Mouse (Mus musculus): ENCODE measurements at regions not wholly inside any gene's neighbourhood (a gene's known extent, or its start where the extent isn't known, plus 50 kb on each side); places are given as distances from the start of the nearest gene placed in this dataset.

DNA sequence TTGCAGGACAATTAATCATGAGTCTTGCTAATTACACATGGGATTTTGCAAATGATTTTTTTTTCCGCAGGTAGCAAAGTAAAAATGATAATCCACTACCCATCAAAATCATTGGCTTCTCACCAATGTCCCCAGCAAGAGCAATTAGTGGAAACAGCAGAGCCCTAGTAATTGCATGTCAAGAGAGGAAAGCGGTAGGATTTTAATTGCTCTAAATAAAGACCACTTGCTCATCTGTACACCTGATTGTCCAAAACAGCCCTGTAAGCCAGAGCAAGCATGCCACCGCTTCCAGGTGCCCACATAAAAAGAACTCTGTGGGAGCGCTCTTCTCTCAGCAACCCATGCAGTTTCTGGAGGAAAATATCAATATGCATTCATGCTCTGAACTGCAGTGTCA lies 306.5 kb upstream of the Hnrnpa3 start:
- DNase-seq, result no peak

- no peak for DNase-seq
Measured at GRCm38 (mm10) chr2:75356691-75357375, 302.2 kb upstream of the Hnrnpa3 start.

DNA sequence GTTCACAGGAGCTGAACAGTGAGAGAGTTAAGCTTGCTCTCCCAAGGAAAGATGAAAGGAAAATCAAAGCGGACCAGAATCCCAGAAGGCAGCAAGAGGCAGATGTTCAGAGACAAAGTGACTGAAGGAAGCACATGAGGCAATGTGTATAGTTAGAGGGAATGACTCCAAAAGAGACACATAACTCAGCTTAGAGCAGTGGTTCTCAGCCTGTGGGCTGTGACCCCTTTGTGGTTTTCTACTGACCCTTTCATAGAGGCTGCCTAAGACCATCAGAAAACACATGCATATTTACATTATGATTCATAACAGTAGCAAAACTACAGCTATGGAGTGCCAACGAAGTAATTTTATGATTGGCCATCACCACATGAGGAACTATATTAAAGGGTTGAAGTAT lies 301.5 kb upstream of the Hnrnpa3 start:
- DNase-seq, result no peak

DNA sequence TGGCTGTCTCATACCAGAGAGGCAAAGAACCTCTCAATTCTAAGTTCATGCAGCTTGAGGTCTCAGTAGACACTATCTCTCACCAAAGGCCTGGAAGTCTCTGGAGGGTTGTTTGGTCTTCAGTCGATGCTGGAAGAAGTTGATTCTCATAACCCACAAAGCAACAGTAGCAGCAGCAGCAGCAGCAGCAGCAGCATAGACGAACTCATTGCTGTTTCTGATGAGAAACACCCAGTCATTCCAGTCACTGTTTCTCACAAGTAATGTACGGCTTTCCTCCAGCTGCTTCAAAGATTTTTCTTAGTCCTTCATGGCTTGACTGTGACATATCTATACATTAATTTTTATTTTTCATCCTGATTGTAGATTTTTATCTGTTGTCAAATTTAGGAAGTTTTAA lies 298.1 kb upstream of the Hnrnpa3 start:
- no peak for DNase-seq

DNA sequence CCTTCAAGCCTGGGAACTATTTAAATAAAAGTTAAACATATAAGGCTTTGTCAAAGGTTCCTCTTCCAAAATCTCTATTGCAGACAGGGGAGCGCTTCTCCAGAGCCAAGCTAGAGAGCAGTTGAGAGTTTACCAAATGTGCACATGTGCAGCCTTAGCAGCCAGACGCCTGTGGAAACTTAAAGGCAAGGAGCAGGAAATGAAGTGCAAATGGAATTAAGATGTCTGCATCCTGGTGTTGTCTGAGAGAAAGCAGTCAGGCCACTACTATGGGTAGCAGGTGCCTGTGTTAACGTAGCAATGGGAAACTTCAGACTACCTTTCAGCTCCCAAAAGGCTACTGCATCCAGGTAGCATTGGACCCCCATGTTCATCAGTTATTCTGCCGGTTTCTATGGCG lies 282.4 kb upstream of the Hnrnpa3 start:
- no peak for DNase-seq

DNA sequence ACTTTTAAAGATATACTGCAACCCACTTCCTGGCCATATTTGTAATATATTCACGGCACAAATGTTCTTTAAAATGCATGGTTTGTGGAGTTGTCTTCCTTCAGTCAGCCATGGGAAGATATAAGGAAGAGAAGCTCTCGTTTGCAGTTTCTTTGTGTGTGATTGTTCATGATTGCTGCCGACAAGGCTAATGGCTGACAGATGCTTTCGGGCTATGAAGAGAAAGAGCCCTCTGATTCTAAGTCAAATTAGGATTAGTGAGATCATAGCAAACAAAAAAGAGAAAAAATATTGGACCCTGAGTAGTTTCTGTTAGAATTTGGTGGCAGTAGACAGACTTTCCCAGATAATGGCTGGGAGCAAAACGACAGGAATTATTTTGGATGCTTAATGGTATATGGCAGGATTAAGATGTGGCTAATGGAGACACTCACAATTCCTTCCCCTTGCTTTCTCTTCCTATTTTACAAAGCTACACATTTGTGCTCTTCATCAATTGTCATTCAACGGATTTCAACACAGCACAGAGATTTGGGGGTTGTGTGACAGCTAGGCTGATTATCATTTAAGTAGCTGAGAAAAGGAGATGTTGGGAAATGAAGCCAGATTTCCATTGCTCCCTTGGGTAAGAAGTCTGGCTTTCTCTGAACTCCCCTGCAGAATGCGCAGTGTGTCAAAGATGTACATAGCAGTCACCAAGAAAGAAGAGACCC lies 273.4 kb upstream of the Hnrnpa3 start:
- no peak for DNase-seq

- DNase-seq, result no peak
Measured at GRCm38 (mm10) chr2:75386636-75387035, 272.4 kb upstream of the Hnrnpa3 start.

GRCm38 (mm10) chr2:75392041-75392440 lies 267.0 kb upstream of the Hnrnpa3 start:
- DNase-seq, result no peak

DNA sequence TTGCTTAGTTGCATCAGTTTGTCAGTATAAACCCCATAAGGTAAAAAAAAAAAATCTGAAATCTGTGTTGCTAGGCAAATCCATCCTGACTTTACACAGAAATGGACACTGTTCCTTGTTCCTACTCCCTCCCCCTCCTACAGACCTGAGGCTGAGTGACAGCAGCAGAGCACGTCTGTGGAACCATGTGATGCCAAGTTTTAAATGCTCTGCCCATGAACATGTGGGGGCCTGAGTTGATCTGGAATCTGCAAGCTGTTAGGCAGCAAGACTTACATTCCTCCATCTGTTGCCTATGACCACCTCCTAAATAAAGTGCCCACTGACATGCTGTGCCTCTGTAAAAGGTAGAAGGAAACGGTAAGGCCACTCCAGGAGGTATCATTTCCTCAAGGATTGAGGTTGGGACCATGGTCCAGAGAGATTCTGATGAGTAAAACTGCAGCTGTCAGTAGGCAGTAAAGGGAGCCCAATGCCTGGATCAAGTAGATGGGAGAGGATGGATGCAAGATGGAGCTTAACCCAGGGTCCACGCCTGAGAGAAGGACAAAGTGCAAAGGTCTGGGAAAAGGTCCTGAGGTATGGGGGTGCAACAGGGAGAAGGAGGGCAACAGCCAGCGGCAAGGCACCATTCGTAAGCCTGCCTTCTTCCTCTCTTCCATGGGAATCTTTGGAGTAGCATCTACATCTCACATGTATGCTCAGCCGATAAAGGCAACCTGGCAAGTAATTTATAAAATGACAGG lies 264.0 kb upstream of the Hnrnpa3 start:
- no peak for DNase-seq

DNA sequence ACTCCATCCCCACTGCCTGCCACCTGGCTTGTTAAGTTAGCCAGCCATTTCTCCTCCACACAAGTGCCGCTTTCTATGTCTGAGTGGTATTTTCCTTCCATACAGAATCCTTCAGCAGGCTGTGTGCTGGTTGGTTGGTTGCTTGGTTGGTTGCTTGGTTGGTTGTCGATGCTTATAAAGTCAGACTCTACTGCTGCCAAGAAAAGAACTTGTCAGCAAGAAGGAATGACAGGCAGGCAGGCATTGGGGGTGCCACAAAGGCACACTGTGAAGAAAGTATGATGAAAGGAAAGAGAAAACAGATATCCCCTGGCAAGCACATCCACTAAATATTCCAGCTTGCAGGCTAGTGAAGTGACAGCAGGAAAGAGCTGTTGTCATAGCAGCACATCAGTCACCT lies 263.0 kb upstream of the Hnrnpa3 start:
- DNase-seq, result no peak

DNA sequence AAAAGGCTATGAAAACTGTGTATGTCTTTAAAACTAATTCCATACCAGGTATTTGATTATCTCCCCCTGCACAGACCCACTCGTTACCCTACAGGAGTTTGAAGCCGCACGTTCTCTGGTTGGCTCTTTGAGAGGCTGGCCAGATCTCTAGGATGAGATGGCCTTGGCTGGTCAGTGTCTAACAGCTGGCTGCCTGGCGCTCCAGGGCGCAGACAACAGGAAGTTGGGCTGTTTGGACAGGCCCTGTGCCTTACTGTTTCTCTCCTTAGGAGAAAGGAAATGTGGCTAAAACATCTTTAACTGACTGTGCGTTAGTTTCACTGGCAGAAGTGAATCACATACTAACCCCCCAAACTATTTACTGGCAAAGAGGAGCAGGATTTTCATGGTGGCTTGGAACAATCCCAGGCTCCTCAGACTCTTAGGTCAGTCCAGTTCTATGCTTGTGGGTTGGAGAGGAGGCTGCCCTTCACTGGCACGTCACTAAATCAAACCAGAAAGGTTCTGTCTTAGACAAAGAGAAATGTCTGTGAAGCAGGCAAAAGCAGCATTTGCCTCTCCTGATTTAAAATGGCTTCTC lies 258.7 kb upstream of the Hnrnpa3 start:
- DNase-seq, result no peak

DNA sequence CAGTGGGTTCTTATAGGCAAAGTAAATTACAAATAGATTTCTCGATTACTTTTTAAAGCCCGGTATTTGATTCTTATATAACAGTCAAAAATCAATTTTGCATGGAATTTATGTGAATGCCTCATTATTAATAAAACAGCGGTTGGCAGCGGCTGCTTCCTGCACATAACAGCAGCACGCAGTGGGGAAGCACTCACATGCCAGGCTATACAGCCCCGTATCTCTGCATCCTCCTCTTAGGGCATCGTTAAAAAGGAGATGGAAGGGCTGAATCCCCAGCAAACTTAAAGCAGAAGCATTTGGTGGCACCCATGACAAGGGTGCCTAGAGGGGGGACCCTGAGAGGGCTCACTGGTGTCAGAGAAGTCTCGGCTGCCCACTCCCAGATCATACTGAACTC lies 255.3 kb upstream of the Hnrnpa3 start:
- no peak for DNase-seq

DNA sequence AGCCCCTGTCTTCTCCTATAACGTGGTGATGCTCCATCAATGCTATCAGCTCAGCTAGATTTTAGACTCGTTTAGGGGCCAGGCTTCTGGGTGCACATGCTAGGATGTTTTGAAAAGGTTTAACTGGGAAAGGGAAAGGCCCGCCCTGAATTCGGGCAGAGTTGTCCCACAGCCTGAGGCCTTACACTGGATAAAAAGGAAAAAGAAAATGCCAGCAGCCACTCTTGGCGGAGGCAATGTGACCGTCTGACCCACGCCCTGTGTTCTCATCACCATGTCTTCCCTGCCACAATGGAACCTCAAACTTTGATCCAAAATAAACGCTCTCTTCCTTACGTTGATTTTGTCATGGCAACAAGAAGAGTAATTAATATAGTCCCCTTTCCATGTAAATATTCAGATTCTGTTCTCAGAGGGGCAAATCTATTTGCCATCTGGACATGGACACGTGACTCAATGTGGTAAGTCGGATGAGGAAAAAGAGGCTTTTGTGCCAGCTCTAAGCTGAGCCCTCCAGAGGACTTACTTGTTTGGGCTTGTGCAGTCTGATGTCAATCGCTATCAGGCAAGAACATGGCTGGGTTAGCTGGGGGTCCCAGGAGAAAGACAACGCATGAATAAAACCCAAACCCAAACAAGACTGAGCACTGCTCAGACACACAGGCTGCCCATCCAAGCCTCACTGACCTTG lies 253.4 kb upstream of the Hnrnpa3 start:
- DNase-seq, result no peak

GRCm38 (mm10) chr2:75406721-75407455 lies 252.2 kb upstream of the Hnrnpa3 start:
- DNase-seq, result no peak

DNA sequence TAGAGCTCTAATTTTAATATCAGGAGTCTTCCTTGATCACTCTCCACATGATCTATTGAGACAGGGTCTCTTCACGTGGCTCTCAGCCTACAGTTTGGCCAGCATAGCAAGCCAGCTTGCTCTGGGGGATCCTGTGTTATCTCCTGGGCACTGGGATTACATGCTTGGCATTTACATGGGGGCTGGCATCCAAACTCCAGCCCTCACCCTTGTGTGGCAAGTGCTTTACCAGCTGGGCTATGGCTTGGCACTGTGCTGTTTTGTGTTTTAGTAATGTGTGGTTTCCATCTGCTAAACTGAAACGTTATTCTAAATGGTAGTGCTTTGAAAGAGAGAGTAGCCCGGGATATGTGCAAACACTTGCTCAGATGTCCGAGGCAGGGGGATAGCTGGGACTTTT lies 251.5 kb upstream of the Hnrnpa3 start:
- no peak for DNase-seq

DNA sequence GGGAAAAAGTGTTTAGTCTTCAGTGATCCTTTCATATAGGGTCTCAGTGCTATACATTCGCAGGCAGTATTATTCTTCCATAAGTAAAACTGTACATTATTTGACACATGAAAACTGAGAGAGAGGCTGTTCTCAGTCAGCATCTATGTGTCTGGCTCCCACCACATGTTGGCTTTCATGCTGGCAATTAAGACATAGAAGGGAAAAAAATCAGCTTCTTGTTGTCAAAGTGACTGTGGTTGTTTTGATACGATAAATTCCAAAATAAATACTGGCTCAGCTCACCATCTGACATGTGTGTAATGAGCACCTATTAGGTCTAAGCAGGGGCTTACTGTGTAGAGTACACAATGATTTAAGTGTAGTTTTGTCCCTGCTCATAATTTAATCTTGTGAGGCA lies 251.0 kb upstream of the Hnrnpa3 start:
- DNase-seq, result no peak

DNA sequence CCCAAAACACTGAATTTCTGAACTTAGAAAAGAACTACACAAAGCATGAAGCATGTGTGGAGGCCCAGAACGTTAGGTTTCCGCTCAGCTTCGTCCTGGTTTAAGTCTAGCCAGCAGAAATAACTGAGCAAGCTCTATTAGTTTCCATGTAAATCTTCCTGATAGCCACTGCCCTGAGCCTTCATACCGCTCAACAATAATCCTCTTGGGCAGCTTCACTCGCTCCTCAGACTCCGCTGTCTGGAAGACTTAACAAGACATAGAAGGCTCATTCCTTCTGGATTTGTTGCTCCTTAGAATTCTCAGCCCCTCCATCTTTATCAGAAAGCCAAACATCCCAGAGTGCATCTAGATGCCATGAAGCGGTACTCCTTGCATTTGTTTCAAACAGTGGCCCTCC lies 249.3 kb upstream of the Hnrnpa3 start:
- DNase-seq, result no peak

DNA sequence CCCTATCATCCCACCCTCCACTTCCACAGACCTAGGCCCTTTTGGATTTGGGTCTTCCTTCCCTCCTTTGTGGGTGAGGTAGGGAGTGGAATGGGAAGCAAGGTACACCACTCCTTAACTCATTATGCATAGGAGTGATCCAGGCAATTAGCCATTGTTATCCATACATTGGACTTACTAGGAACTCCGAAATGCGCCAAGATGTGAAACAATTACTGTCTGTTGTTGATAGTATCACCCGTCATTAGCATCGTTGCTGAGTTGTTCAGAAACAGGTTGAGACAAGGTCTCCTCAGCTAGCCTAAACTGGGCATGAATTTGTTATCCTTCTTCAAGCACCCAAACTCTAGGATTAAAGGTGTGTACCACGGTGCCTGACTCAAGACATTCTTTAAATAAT lies 246.3 kb upstream of the Hnrnpa3 start:
- no peak for DNase-seq

- no peak for DNase-seq
Measured at GRCm38 (mm10) chr2:75418689-75419088, 240.4 kb upstream of the Hnrnpa3 start.

DNA sequence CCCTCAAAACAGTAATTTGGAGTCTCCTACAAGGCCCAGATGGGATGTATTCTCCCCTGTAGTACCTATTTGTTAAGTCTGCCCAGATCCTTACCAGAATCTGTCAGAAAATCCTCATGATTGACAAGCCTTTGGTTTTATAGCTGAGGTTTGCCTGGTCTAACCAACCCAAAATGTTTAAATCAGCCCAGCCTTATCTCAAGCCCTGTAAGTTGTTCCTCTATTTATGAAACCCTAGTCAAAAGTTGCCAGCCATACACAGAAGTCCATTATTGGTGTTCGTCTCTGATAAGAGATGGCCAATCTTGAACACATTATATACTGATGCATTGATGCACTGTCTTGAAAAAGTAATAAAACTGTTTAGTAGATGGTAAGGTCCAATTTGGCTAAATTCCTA lies 239.9 kb upstream of the Hnrnpa3 start:
- DNase-seq, result no peak

- no peak for DNase-seq
Measured at GRCm38 (mm10) chr2:75422798-75423685, 236.0 kb upstream of the Hnrnpa3 start.
